Mouse (Mus musculus): ENCODE measurements at regions not wholly inside any gene's neighbourhood (a gene's known extent, or its start where the extent isn't known, plus 50 kb on each side); places are given as distances from the start of the nearest gene placed in this dataset.

- Histone ChIP-seq H3K27me3 (ENCODE audit: control insufficient read depth, insufficient read depth, low read length) (no peaks in the 10 kb centered on the region), H3K27ac (ENCODE audit: control insufficient read depth, insufficient read depth, low read length) (no peak overlapping the region), H3K4me3 (ENCODE audit: control insufficient read depth, insufficient read depth, low read length) (no peak overlapping the region), H3K36me3 (ENCODE audit: control insufficient read depth, insufficient read depth, low read length) (no peaks in the 10 kb centered on the region), H3K4me1 (replicated peaks; ENCODE audit: control insufficient read depth, insufficient read depth, low read length) (no peaks in the 10 kb centered on the region)
- WGBS = 94% methylated on average over 10 of the region's 10 CpGs
- no peak for TF ChIP-seq CTCF (IDR thresholded peaks at IDR 0.05; ENCODE audit: borderline replicate concordance, control insufficient read depth, extremely low read depth, insufficient read depth, low read length, poor library complexity)
- no peak for TF ChIP-seq POLR2A (IDR thresholded peaks at IDR 0.05; ENCODE audit: control insufficient read depth, extremely low read depth, insufficient read depth, low read length, poor library complexity)
- DNase-seq = no peak
Measured at GRCm38 (mm10) chr2:166316409-166316916, 161.0 kb upstream of the Sulf2 start.

- H3K36me3 ChIP-seq (ENCODE audit: control insufficient read depth, insufficient read depth, low read length) = no peaks in the 10 kb centered on the region
- H3K4me3 ChIP-seq (ENCODE audit: control insufficient read depth, insufficient read depth, low read length) = no peak overlapping the region
- WGBS = 93% methylated on average over 5 of the region's 5 CpGs
- no peaks in the 10 kb centered on the region for H3K27me3 ChIP-seq (ENCODE audit: control insufficient read depth, insufficient read depth, low read length)
- H3K4me1 ChIP-seq (replicated peaks; ENCODE audit: control insufficient read depth, insufficient read depth, low read length) = no peaks in the 10 kb centered on the region
- TF ChIP-seq POLR2A (IDR thresholded peaks at IDR 0.05; ENCODE audit: control insufficient read depth, extremely low read depth, insufficient read depth, low read length, poor library complexity) = no peak
- TF ChIP-seq CTCF (IDR thresholded peaks at IDR 0.05; ENCODE audit: borderline replicate concordance, control insufficient read depth, extremely low read depth, insufficient read depth, low read length, poor library complexity) = no peak
- no peak overlapping the region for H3K27ac ChIP-seq (ENCODE audit: control insufficient read depth, insufficient read depth, low read length)
- DNase-seq = no peak
Measured at GRCm38 (mm10) chr2:166310438-166310837, 155.0 kb upstream of the Sulf2 start.

GRCm38 (mm10) chr2:166309882-166310281, 154.4 kb upstream of the Sulf2 start:
- TF ChIP-seq POLR2A (IDR thresholded peaks at IDR 0.05; ENCODE audit: control insufficient read depth, extremely low read depth, insufficient read depth, low read length, poor library complexity) (no peak), CTCF (IDR thresholded peaks at IDR 0.05; ENCODE audit: borderline replicate concordance, control insufficient read depth, extremely low read depth, insufficient read depth, low read length, poor library complexity) (no peak)
- Histone ChIP-seq H3K36me3 (ENCODE audit: control insufficient read depth, insufficient read depth, low read length) (no peaks in the 10 kb centered on the region), H3K27me3 (ENCODE audit: control insufficient read depth, insufficient read depth, low read length) (no peaks in the 10 kb centered on the region), H3K27ac (ENCODE audit: control insufficient read depth, insufficient read depth, low read length) (no peak overlapping the region), H3K4me1 (replicated peaks; ENCODE audit: control insufficient read depth, insufficient read depth, low read length) (no peaks in the 10 kb centered on the region), H3K4me3 (ENCODE audit: control insufficient read depth, insufficient read depth, low read length) (no peak overlapping the region)
- DNase-seq = no peak
- WGBS = 95% methylated on average over 2 of the region's 2 CpGs

- Histone ChIP-seq H3K27ac (ENCODE audit: control insufficient read depth, insufficient read depth, low read length) (no peak overlapping the region), H3K4me1 (replicated peaks; ENCODE audit: control insufficient read depth, insufficient read depth, low read length) (no peaks in the 10 kb centered on the region), H3K4me3 (ENCODE audit: control insufficient read depth, insufficient read depth, low read length) (no peak overlapping the region), H3K27me3 (ENCODE audit: control insufficient read depth, insufficient read depth, low read length) (no peaks in the 10 kb centered on the region), H3K36me3 (ENCODE audit: control insufficient read depth, insufficient read depth, low read length) (no peaks in the 10 kb centered on the region)
- TF ChIP-seq CTCF (IDR thresholded peaks at IDR 0.05; ENCODE audit: borderline replicate concordance, control insufficient read depth, extremely low read depth, insufficient read depth, low read length, poor library complexity) (no peak), POLR2A (IDR thresholded peaks at IDR 0.05; ENCODE audit: control insufficient read depth, extremely low read depth, insufficient read depth, low read length, poor library complexity) (no peak)
- WGBS = 94% methylated on average over 13 of the region's 13 CpGs
- no peak for DNase-seq
Measured at GRCm38 (mm10) chr2:166307551-166307950, 152.1 kb upstream of the Sulf2 start.

GRCm38 (mm10) chr2:166305044-166306002, 149.9 kb upstream of the Sulf2 start:
- WGBS = 95% methylated on average over 30 of the region's 30 CpGs
- Histone ChIP-seq H3K4me1 (replicated peaks; ENCODE audit: control insufficient read depth, insufficient read depth, low read length) (no peaks in the 10 kb centered on the region), H3K36me3 (ENCODE audit: control insufficient read depth, insufficient read depth, low read length) (no peaks in the 10 kb centered on the region), H3K27ac (ENCODE audit: control insufficient read depth, insufficient read depth, low read length) (no peak overlapping the region), H3K4me3 (ENCODE audit: control insufficient read depth, insufficient read depth, low read length) (no peak overlapping the region), H3K27me3 (ENCODE audit: control insufficient read depth, insufficient read depth, low read length) (no peaks in the 10 kb centered on the region)
- no peak for DNase-seq
- TF ChIP-seq POLR2A (IDR thresholded peaks at IDR 0.05; ENCODE audit: control insufficient read depth, extremely low read depth, insufficient read depth, low read length, poor library complexity) = no peak
- no peak for TF ChIP-seq CTCF (IDR thresholded peaks at IDR 0.05; ENCODE audit: borderline replicate concordance, control insufficient read depth, extremely low read depth, insufficient read depth, low read length, poor library complexity)

GRCm38 (mm10) chr2:166303854-166304253, 148.4 kb upstream of the Sulf2 start:
- H3K4me1 ChIP-seq (replicated peaks; ENCODE audit: control insufficient read depth, insufficient read depth, low read length) = no peaks in the 10 kb centered on the region
- H3K27me3 ChIP-seq (ENCODE audit: control insufficient read depth, insufficient read depth, low read length) = no peaks in the 10 kb centered on the region
- H3K27ac ChIP-seq (ENCODE audit: control insufficient read depth, insufficient read depth, low read length) = no peak overlapping the region
- WGBS = 91% methylated on average over 2 of the region's 2 CpGs
- no peak for TF ChIP-seq CTCF (IDR thresholded peaks at IDR 0.05; ENCODE audit: borderline replicate concordance, control insufficient read depth, extremely low read depth, insufficient read depth, low read length, poor library complexity)
- no peak for TF ChIP-seq POLR2A (IDR thresholded peaks at IDR 0.05; ENCODE audit: control insufficient read depth, extremely low read depth, insufficient read depth, low read length, poor library complexity)
- H3K4me3 ChIP-seq (ENCODE audit: control insufficient read depth, insufficient read depth, low read length) = no peak overlapping the region
- DNase-seq = no peak
- no peaks in the 10 kb centered on the region for H3K36me3 ChIP-seq (ENCODE audit: control insufficient read depth, insufficient read depth, low read length)

All from thymus, adult 2 months (tissue).